Mouse (Mus musculus): Measurements from ENCODE around the gene 4930524N10Rik.

The 4930524N10Rik gene

GRCm38 (mm10) chrX:154343292-154343691 is at the start of gene 4930524N10Rik:
4930524N10Rik (minus strand) TSS chrX:154343392.
- no peak for DNase-seq

DNA sequence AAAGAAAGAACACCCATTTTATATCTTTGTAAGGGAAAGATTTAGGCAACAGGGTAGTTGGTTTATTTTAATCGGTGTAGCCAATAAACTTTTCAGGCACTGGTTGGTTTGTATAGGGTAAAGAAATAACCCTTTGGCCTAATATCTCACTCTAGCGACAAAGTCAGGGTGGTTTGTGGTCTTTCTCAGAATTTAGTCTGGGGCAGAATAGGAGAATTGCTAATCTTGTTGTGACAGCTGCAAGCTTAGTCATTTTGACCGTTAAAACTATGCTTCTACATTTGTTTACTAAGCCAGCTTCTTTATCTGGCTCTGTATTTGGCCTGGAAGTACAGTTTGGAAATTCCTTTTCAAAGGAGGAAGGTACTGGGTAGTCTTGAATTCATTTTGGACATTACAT is 6.8 kb upstream of the 4930524N10Rik start:
- DNase-seq = no peak

DNA sequence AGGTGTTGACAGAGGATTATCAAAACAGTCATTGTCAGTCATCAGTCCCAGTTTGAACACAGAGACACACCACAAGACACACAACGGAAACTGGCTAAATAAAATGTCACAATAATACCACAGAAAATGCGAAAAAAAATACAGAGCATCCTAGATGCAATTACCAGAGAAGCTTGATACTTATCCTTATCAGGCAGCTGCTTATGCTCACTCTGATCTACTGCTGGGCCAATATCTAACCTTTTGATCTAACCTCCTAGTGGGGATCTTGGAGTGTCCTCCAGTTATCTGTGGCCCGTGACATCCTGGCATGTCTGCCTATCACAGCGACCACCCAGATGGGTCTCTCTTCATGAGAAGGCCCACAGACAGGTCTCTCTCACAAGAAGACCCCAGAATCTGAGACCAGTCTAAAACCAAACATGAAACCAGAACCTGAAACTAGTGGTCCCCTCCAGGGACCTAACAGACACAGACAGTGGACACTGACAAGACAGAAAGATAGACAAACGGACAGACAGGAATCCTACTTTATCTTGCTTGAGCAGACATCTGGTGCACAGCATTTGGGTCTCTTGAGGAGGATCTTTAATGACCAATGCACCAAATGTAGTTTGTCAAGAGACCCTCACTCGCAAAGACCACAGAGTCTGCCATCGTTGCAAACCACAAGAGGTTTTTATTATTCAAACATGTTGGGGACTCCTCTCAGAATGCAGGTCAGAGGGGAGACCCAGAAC is 6.3 kb upstream of the 4930524N10Rik start:
- no peak for DNase-seq

GRCm38 (mm10) chrX:154347933-154348332 is 4.7 kb upstream of the 4930524N10Rik start:
- DNase-seq = no peak

Measured in lung, postnatal 36 days (tissue).